Mouse (Mus musculus) frontal cortex, postnatal 25 days (tissue): ENCODE data around the gene Kcnmb1.

Experiments used
- DNase-seq, 2 experiments: peaks; one replicate each; pipeline ENCODE4 v3.0.0; 2022; ENCODE audit warnings: low spot score in 2 of 2

Kcnmb1 gene

GRCm38 (mm10) chr11:33962688-33963407, at the start of gene Kcnmb1:
Gene Kcnmb1 (plus strand): TSS chr11:33963013.
- DNase-seq = no peak

GRCm38 (mm10) chr11:33913061-33913460, 49.8 kb upstream of the Kcnmb1 start:
- DNase-seq = no peak

- DNase-seq = no peak
Observed at GRCm38 (mm10) chr11:33914216-33914615, 48.6 kb upstream of the Kcnmb1 start.

- peak; percentile 75 to 79 for DNase-seq
Observed at GRCm38 (mm10) chr11:33917574-33917973, 45.2 kb upstream of the Kcnmb1 start.

- no peak for DNase-seq
Observed at GRCm38 (mm10) chr11:33918424-33918823, 44.4 kb upstream of the Kcnmb1 start.

- DNase-seq = no peak
Observed at GRCm38 (mm10) chr11:33919826-33920225, 43.0 kb upstream of the Kcnmb1 start.

- no peak for DNase-seq
Observed at GRCm38 (mm10) chr11:33921451-33921850, 41.4 kb upstream of the Kcnmb1 start.

- no peak for DNase-seq
Observed at GRCm38 (mm10) chr11:33923031-33923430, 39.8 kb upstream of the Kcnmb1 start.

- no peak for DNase-seq
Observed at GRCm38 (mm10) chr11:33925778-33926177, 37.0 kb upstream of the Kcnmb1 start.

GRCm38 (mm10) chr11:33926551-33926950, 36.3 kb upstream of the Kcnmb1 start:
- DNase-seq = no peak

GRCm38 (mm10) chr11:33927321-33927720, 35.5 kb upstream of the Kcnmb1 start:
- no peak for DNase-seq

GRCm38 (mm10) chr11:33927836-33928235, 35.0 kb upstream of the Kcnmb1 start:
- no peak for DNase-seq

- no peak for DNase-seq
Observed at GRCm38 (mm10) chr11:33928658-33929057, 34.2 kb upstream of the Kcnmb1 start.

- DNase-seq = no peak
Observed at GRCm38 (mm10) chr11:33929412-33929811, 33.4 kb upstream of the Kcnmb1 start.

- no peak for DNase-seq
Observed at GRCm38 (mm10) chr11:33931836-33932385, 30.9 kb upstream of the Kcnmb1 start.

GRCm38 (mm10) chr11:33932386-33933111, 30.3 kb upstream of the Kcnmb1 start:
- DNase-seq = no peak

- DNase-seq = no peak
Observed at GRCm38 (mm10) chr11:33934286-33934685, 28.5 kb upstream of the Kcnmb1 start.

- DNase-seq = no peak
Observed at GRCm38 (mm10) chr11:33937641-33938040, 25.2 kb upstream of the Kcnmb1 start.

GRCm38 (mm10) chr11:33938561-33939274, 24.1 kb upstream of the Kcnmb1 start:
- no peak for DNase-seq

- DNase-seq = no peak
Observed at GRCm38 (mm10) chr11:33939456-33940113, 23.2 kb upstream of the Kcnmb1 start.

GRCm38 (mm10) chr11:33943565-33943964, 19.2 kb upstream of the Kcnmb1 start:
- no peak for DNase-seq
